Mouse (Mus musculus): ENCODE results near the gene Pde4b. TPM values are rescaled to one million over a fixed set of nuclear protein-coding genes. Genes with fewer than 3 reads are reported as not detected.
A peak's percentile ranks its signal among the peaks of the same experiment; 100 is the strongest.

Pde4b gene
- polyA plus RNA-seq, 1 experiment from 2014 or later, result 7.7 TPM

DNA sequence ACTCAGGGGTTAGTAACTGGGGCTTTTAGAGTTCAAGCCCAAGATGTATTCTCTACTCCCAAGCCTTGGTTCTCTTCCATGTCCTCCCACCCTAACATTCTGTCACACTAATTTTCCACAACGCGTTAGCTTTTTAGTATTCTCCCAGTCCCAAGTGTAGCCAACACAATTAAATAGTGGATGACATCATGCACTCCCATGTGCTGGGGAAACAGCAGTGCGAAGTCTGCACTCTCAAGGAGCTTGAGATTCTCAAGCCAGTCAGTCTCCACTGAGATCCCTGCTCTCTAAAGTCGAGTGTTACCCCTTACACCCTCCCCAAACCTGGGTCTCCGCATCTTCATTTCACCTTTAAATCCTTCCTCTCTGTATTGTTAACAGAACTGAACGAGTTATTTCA lies 434.1 kb downstream of the Pde4b start:
- ATAC-seq (replicated peaks; ENCODE audit: low FRiP score) (no peak), DNase-seq (ENCODE audit: low spot score) (no peak)
- H3K36me3 ChIP-seq (ENCODE audit: control insufficient read depth, insufficient read depth, low read length), result no peaks in the 10 kb centered on the region
- 71% methylated on average over 6 of the region's 6 CpGs for WGBS
- no peak overlapping the region for H3K27ac ChIP-seq (ENCODE audit: low read depth, low read length)
- no peaks in the 10 kb centered on the region for H3K4me1 ChIP-seq (replicated peaks; ENCODE audit: control insufficient read depth, insufficient read depth, low read length)
- H3K9ac ChIP-seq (ENCODE audit: low read length), result no peak overlapping the region
- H3K4me2 ChIP-seq (ENCODE audit: low read depth, low read length, severe bottlenecking), result no peak overlapping the region
- no peak overlapping the region for H3K4me3 ChIP-seq (ENCODE audit: low read depth, low read length)
- no peaks in the 10 kb centered on the region for H3K9me3 ChIP-seq (ENCODE audit: control insufficient read depth, low read length)
- no peaks in the 10 kb centered on the region for H3K27me3 ChIP-seq (ENCODE audit: control insufficient read depth, insufficient read depth, low read length)

DNA sequence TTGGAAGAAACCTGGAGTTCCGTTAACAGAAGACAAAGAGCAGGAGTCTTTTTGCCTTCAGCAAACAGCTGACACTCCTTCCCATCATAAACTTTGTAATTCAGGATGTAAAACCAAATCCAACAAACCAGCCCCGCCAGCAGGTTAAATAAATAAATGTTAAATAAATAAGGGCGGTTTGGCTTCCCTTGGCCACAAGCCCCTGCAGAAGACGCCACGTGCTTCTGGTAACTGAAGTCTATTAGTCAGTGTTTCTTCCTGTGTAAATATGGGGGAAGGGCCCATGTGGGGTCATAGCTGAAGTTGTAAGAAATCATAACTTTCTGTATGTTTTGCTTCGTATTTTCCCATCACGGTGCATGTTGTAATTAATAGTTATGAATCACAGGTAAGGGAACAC lies 440.0 kb downstream of the Pde4b start:
- no peak overlapping the region for H3K9ac ChIP-seq (ENCODE audit: low read length)
- H3K36me3 ChIP-seq (ENCODE audit: control insufficient read depth, insufficient read depth, low read length), result no peaks in the 10 kb centered on the region
- H3K4me3 ChIP-seq (ENCODE audit: low read depth, low read length), result no peak overlapping the region
- H3K4me1 ChIP-seq (replicated peaks; ENCODE audit: control insufficient read depth, insufficient read depth, low read length), result no peaks in the 10 kb centered on the region
- ATAC-seq (replicated peaks; ENCODE audit: low FRiP score) (no peak), DNase-seq (ENCODE audit: low spot score) (no peak)
- WGBS, result 90% methylated on average over 7 of the region's 7 CpGs
- H3K27me3 ChIP-seq (ENCODE audit: control insufficient read depth, insufficient read depth, low read length), result no peaks in the 10 kb centered on the region
- no peak overlapping the region for H3K27ac ChIP-seq (ENCODE audit: low read depth, low read length)
- H3K9me3 ChIP-seq (ENCODE audit: control insufficient read depth, low read length), result no peaks in the 10 kb centered on the region
- H3K4me2 ChIP-seq (ENCODE audit: low read depth, low read length, severe bottlenecking), result no peak overlapping the region

DNA sequence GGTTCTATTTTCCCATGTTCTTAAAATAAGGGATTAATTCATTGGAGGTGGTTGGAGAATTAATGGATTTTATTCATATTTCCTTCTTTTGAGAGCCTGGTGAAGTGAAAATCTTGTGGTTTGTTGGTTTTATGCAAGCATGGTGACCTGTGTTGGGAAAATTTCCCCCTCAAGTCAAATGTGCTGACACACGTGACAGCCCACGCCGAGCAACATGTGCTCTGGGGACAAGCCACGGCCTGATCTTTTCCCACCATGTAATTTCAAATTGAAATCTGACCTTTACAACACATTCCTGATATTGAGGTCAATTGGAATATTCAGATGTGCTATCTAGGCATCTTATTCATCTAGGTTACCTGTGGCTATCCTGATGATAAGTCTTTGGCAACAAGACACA lies 443.5 kb downstream of the Pde4b start:
- DNase-seq (ENCODE audit: low spot score) (no peak), ATAC-seq (replicated peaks; ENCODE audit: low FRiP score) (no peak)
- Histone ChIP-seq H3K9ac (ENCODE audit: low read length) (no peak overlapping the region), H3K27ac (ENCODE audit: low read depth, low read length) (no peak overlapping the region), H3K4me3 (ENCODE audit: low read depth, low read length) (no peak overlapping the region), H3K27me3 (ENCODE audit: control insufficient read depth, insufficient read depth, low read length) (no peaks in the 10 kb centered on the region), H3K36me3 (ENCODE audit: control insufficient read depth, insufficient read depth, low read length) (no peaks in the 10 kb centered on the region), H3K4me2 (ENCODE audit: low read depth, low read length, severe bottlenecking) (no peak overlapping the region), H3K4me1 (replicated peaks; ENCODE audit: control insufficient read depth, insufficient read depth, low read length) (peaks cover 2% of the 10 kb centered on the region; the same call in 1 of the 2 replicates), H3K9me3 (ENCODE audit: control insufficient read depth, low read length) (no peaks in the 10 kb centered on the region)
- WGBS, result 91% methylated on average over 4 of the region's 4 CpGs

DNA sequence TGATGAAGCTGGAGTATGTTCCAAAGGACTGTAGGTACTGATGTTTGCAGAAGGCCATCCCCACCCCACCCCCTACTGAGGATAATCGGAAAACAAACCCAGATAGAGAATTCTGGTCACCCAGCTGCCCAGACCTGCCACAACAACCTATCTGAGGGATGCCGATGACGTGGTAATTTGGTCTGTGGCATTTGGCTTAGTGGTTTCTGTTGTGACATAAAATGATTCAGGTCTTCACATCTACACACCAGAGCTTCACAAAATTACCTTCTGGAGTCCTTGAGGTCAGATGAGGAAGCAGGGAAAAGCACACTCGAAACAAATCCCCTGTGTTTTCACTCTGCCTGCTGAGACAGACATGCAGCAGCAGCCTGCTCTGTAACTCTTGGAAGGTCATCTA lies 444.4 kb downstream of the Pde4b start:
- Histone ChIP-seq H3K4me1 (replicated peaks; ENCODE audit: control insufficient read depth, insufficient read depth, low read length) (peaks cover 2% of the 10 kb centered on the region; the same call in 1 of the 2 replicates), H3K27me3 (ENCODE audit: control insufficient read depth, insufficient read depth, low read length) (no peaks in the 10 kb centered on the region), H3K9ac (ENCODE audit: low read length) (no peak overlapping the region), H3K27ac (ENCODE audit: low read depth, low read length) (no peak overlapping the region), H3K36me3 (ENCODE audit: control insufficient read depth, insufficient read depth, low read length) (no peaks in the 10 kb centered on the region), H3K9me3 (ENCODE audit: control insufficient read depth, low read length) (no peaks in the 10 kb centered on the region), H3K4me3 (ENCODE audit: low read depth, low read length) (no peak overlapping the region), H3K4me2 (ENCODE audit: low read depth, low read length, severe bottlenecking) (no peak overlapping the region)
- no peak for ATAC-seq (replicated peaks; ENCODE audit: low FRiP score)
- DNase-seq (ENCODE audit: low spot score), result no peak
- 81% methylated on average over 4 of the region's 4 CpGs for WGBS

DNA sequence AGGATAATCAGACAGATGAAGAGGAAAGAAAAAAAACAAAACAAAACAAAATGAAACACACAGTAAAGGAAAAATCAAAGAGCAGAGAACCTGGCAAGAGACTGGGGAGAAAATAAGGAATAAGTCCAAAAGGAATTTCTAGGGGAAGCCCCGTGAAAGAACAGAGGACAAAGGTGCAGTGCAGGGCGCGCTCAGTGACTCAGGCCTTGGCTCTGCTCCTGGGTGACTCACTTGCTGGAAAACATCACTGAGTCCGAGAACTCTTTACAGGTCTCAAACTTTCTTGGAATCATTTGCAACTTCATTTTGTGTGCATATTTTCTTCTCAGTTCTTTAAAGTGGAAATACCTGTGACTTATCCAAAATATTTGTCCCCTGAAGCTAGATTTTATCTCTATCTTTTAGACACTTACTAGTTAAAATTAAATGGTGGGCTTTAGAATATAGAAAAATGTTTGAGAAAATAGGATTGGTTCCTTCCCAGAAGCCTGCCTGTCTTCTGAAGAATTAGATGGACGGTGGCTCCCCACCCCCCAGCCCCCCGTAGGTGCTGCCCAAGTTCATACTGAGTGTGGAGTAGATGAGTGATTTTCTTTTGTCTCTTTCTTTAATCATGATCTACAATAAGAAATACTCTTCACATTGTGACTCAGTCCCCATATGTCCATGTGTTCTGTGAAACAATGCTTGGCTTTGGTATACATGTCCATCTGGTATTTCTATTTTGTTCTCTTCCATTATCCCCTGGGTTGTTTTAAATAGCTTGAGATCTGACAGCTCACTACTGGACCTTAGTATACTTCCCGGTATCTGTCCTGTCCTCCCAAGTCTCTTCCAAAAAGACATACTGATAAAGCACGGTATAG lies 446.1 kb downstream of the Pde4b start:
- Histone ChIP-seq H3K36me3 (ENCODE audit: control insufficient read depth, insufficient read depth, low read length) (no peaks in the 10 kb centered on the region), H3K27ac (ENCODE audit: low read depth, low read length) (no peak overlapping the region; the same call in 1 of the 2 replicates), H3K9me3 (ENCODE audit: control insufficient read depth, low read length) (no peaks in the 10 kb centered on the region), H3K4me3 (ENCODE audit: low read depth, low read length) (no peak overlapping the region), H3K4me1 (replicated peaks; ENCODE audit: control insufficient read depth, insufficient read depth, low read length) (peaks cover 2% of the 10 kb centered on the region; the same call in 1 of the 2 replicates), H3K9ac (ENCODE audit: low read length) (no peak overlapping the region), H3K27me3 (ENCODE audit: control insufficient read depth, insufficient read depth, low read length) (no peaks in the 10 kb centered on the region), H3K4me2 (ENCODE audit: low read depth, low read length, severe bottlenecking) (no peak overlapping the region)
- 57% methylated on average over 8 of the region's 8 CpGs for WGBS
- DNase-seq (ENCODE audit: low spot score), result no peak
- ATAC-seq (replicated peaks; ENCODE audit: low FRiP score), result peak; percentile 46

DNA sequence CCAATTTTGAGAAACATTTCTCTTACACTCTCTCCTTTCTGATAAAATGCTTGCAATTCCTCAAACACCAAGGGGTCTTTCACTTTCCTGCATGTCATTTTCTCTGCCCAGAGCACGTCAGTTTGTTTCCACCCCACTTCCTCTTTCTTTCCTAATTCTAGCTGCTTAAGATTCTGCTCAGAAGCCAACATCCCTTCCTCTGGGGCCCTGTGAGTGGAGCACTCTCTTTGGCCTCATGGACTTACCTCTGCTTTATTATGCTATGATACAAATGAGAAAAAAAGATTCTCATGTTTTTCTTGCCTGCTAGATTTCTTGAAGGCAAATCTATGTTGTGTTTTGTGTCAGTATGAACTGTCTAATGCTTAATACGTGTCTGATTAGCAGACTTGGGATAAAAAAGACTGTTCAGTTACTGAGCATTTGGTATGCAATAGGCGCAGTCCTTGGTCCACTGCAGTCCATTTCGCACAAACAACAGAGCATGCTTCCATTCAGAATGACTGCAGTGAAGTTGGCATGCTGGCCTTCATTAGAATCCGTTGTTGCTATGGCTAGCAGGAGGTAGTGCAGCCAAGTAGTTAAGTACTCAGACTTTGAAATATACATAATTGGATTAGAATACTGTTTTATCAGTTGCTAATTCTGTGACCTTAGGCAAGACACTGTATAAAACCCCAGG lies 446.8 kb downstream of the Pde4b start:
- WGBS, result 37% methylated on average over 5 of the region's 5 CpGs
- Histone ChIP-seq H3K9ac (ENCODE audit: low read length) (no peak overlapping the region), H3K36me3 (ENCODE audit: control insufficient read depth, insufficient read depth, low read length) (no peaks in the 10 kb centered on the region), H3K27me3 (ENCODE audit: control insufficient read depth, insufficient read depth, low read length) (no peaks in the 10 kb centered on the region), H3K4me3 (ENCODE audit: low read depth, low read length) (no peak overlapping the region), H3K4me1 (replicated peaks; ENCODE audit: control insufficient read depth, insufficient read depth, low read length) (peaks cover 2% of the 10 kb centered on the region; the same call in 1 of the 2 replicates), H3K9me3 (ENCODE audit: control insufficient read depth, low read length) (no peaks in the 10 kb centered on the region), H3K27ac (ENCODE audit: low read depth, low read length) (no peak overlapping the region; the same call in 1 of the 2 replicates), H3K4me2 (ENCODE audit: low read depth, low read length, severe bottlenecking) (no peak overlapping the region)
- DNase-seq (ENCODE audit: low spot score) (no peak), ATAC-seq (replicated peaks; ENCODE audit: low FRiP score) (peak; percentile 85)

DNA sequence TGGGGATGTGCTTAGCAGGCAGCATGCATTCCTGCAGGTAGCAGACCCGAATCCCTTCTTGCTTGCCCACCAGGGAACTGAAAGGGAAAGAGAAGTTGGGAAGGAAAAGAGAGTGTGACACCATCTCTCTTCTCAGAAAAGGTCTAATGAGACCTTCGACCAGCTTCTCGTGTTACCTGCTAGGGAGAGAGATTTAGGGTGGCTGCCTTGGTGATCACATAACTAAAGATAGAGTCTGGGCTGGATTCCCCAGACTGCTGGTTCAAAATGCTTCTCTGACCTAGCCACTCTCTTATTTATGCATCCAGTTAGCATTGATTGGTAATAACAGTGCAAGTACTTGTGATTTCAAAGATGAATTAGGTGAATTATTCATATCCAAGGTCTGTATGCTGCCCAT lies 448.5 kb downstream of the Pde4b start:
- Histone ChIP-seq H3K4me1 (replicated peaks; ENCODE audit: control insufficient read depth, insufficient read depth, low read length) (peaks cover 2% of the 10 kb centered on the region; the same call in 1 of the 2 replicates), H3K27me3 (ENCODE audit: control insufficient read depth, insufficient read depth, low read length) (no peaks in the 10 kb centered on the region), H3K4me2 (ENCODE audit: low read depth, low read length, severe bottlenecking) (no peak overlapping the region), H3K4me3 (ENCODE audit: low read depth, low read length) (no peak overlapping the region), H3K36me3 (ENCODE audit: control insufficient read depth, insufficient read depth, low read length) (no peaks in the 10 kb centered on the region), H3K27ac (ENCODE audit: low read depth, low read length) (no peak overlapping the region), H3K9ac (ENCODE audit: low read length) (no peak overlapping the region), H3K9me3 (ENCODE audit: control insufficient read depth, low read length) (no peaks in the 10 kb centered on the region)
- WGBS, result 80% methylated on average over 3 of the region's 3 CpGs
- ATAC-seq (replicated peaks; ENCODE audit: low FRiP score) (no peak), DNase-seq (ENCODE audit: low spot score) (no peak)

DNA sequence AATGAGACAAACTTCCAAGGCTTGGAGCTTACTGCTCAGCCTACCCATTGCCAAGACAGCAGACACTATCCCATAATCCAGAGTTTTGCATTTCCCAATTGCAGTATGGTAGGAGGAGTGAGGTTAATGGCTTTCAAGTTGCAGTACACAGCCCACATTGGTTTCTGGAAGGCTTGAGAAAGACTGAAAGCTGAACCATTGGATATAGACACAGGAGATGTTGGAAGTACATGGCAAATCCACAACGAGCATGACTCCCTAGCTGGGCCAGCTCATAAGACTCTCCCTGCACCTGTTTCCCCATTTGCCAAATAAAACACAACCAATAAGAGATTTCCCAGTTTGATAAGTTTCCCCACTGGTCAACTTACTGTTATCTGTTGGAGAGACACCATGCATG lies 450.9 kb downstream of the Pde4b start:
- Histone ChIP-seq H3K27ac (ENCODE audit: low read depth, low read length) (no peak overlapping the region), H3K4me3 (ENCODE audit: low read depth, low read length) (no peak overlapping the region), H3K4me1 (replicated peaks; ENCODE audit: control insufficient read depth, insufficient read depth, low read length) (peaks cover 2% of the 10 kb centered on the region; the same call in 1 of the 2 replicates), H3K9ac (ENCODE audit: low read length) (no peak overlapping the region), H3K9me3 (ENCODE audit: control insufficient read depth, low read length) (no peaks in the 10 kb centered on the region), H3K4me2 (ENCODE audit: low read depth, low read length, severe bottlenecking) (no peak overlapping the region), H3K27me3 (ENCODE audit: control insufficient read depth, insufficient read depth, low read length) (no peaks in the 10 kb centered on the region), H3K36me3 (ENCODE audit: control insufficient read depth, insufficient read depth, low read length) (no peaks in the 10 kb centered on the region)
- WGBS, result 79% methylated on average over 1 of the region's 1 CpGs
- DNase-seq (ENCODE audit: low spot score) (no peak), ATAC-seq (replicated peaks; ENCODE audit: low FRiP score) (no peak)
